Mouse (Mus musculus) heart, embryonic 12.5 days (tissue): ENCODE results near the gene Josd2. TPM values are rescaled to one million over a fixed set of nuclear protein-coding genes. Genes with fewer than 3 reads are reported as not detected.

Experiments used
- ATAC-seq: fragments of 200-750 bp; cut with Nextera tagmentation; 2 replicates; pipeline ENCODE4 v1.8.0; 2017; ENCODE audit warnings: moderate TSS enrichment, moderate library complexity; ENCODE audit not compliant: insufficient number of reproducible peaks, low FRiP score
- H3K27ac ChIP-seq: fragments of 300-500 bp; sonication (generic); 2 replicates; pipeline ENCODE4 v1.5.1; 2016; ENCODE audit warnings: mild to moderate bottlenecking, moderate library complexity; ENCODE audit not compliant: poor library complexity, severe bottlenecking
- H3K27me3 ChIP-seq: fragments of 300-500 bp; sonication (generic); replicated peaks from 2 replicates; pipeline ENCODE4 v1.6.1; 2016; ENCODE audit warnings: mild to moderate bottlenecking, moderate library complexity
- H3K36me3 ChIP-seq: fragments of 300-500 bp; sonication (generic); 2 replicates; pipeline ENCODE4 v1.6.1; 2016; ENCODE audit warnings: mild to moderate bottlenecking, moderate library complexity
- H3K4me1 ChIP-seq: fragments of 300-500 bp; sonication (generic); replicated peaks from 2 replicates; pipeline ENCODE4 v1.6.1; 2016; ENCODE audit warnings: mild to moderate bottlenecking
- H3K4me2 ChIP-seq: fragments of 300-500 bp; sonication (generic); 2 replicates; pipeline ENCODE4 v1.6.1; 2016; ENCODE audit warnings: mild to moderate bottlenecking, moderate library complexity
- H3K4me3 ChIP-seq: fragments of 300-500 bp; sonication (generic); 2 replicates; pipeline ENCODE4 v1.5.1; 2016; ENCODE audit warnings: mild to moderate bottlenecking
- H3K9ac ChIP-seq: fragments of 300-500 bp; sonication (generic); 2 replicates; pipeline ENCODE4 v1.6.1; 2016; ENCODE audit warnings: mild to moderate bottlenecking, moderate library complexity
- H3K9me3 ChIP-seq: fragments of 300-500 bp; sonication (generic); replicated peaks from 2 replicates; pipeline ENCODE4 v1.6.1; 2016; ENCODE audit warnings: mild to moderate bottlenecking, moderate library complexity
- WGBS: fragments of 180-500 bp; shearing (Covaris S2); methylation state at CpG from one replicate; pipeline ENCODE4 v1.1.7; 2016; 5-methylcytosine and 5-hydroxymethylcytosine counted together
- microRNA-seq: library from miRNA; unstranded; fragments of <30 nt; microRNA quantifications from one replicate; pipeline ENCODE4, GENCODE M21; 2017
- polyA plus RNA-seq: library from polyadenylated mRNA; unstranded; fragments of >200 nt; fragmentation: Nextera tagmentation; extraction: Ambion mirVana; gene quantifications from 2 replicates; pipeline ENCODE4 v1.2.1, GENCODE M21; 2016

Gene Josd2
- polyA plus RNA-seq, 1 experiment from 2014 or later = 141 TPM

DNA sequence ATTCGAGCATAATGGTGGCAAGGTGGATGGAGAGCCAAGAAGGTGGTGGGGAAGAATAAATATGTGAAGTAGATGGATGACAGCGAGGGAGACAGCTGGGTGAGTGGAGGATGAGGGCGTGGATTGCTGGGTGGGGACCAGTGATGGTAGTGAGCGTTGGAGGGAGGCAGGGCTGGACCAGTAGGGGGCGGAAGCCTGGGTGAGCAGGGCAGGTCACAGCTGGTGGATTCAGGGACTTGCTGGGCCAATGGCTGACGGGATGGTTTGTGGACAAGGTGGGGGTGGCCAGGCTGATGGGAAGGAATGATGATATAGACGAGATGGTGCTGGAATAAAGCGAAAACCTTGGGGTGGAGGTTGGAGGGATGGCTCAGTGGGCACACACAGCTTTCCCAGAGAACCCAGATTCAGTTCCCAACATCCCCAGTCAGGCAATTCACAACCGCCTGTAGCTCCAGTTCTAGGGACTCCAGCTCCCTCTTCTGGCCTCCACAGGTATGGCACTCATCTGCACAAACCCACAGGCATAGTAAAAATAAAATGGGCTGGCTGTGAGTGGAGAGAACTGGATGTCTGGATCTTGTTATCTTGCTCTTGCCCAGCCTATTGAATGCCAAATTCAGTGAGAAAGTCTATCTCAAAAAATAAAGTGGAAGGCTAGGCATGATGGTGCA, 51.6 kb downstream of the Josd2 start:
- ATAC-seq = no peak
- H3K4me3 ChIP-seq = no peak overlapping the region
- 68% methylated on average over 9 of the region's 9 CpGs for WGBS
- peaks cover 7% of the 10 kb centered on the region for H3K4me1 ChIP-seq
- H3K27me3 ChIP-seq = peaks cover 86% of the 10 kb centered on the region
- no peak overlapping the region for H3K27ac ChIP-seq
- H3K9me3 ChIP-seq = peaks cover 3% of the 10 kb centered on the region; the same call in 1 of the 2 replicates
- H3K36me3 ChIP-seq = no peaks in the 10 kb centered on the region
- no peak overlapping the region for H3K4me2 ChIP-seq
- H3K9ac ChIP-seq = no peak overlapping the region

DNA sequence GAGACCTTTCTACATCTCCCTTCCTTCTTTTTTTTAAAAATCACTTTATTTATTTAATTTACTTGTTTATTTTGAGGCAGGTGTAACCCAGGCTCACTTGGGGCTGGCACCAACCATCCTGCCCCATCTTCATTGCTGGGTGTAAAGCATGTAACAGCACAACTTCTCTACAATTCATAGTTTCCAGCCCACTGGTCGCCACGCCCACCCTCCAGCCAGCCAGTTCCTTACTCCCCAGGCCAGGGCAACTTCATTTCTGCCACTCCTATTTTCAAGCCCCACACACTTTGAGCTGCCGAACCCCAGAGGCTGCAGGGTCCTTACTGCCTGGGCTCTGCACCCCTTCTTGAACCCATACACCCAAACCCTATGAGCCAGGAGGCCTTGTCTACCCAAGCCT, 53.2 kb downstream of the Josd2 start:
- Histone ChIP-seq H3K36me3 (no peaks in the 10 kb centered on the region), H3K4me2 (no peak overlapping the region), H3K27me3 (peaks cover 83% of the 10 kb centered on the region), H3K9ac (no peak overlapping the region), H3K4me3 (no peak overlapping the region), H3K27ac (no peak overlapping the region), H3K4me1 (peaks cover 17% of the 10 kb centered on the region), H3K9me3 (peaks cover 3% of the 10 kb centered on the region; the same call in 1 of the 2 replicates)
- ATAC-seq = no peak
- 59% methylated on average over 3 of the region's 3 CpGs for whole genome bisulfite sequencing

Small RNAs within 50 kb of the gene (microRNA-seq; reads per million reads assigned to microRNA genes)
- gene Mir7052 = not detected

Other genes with a start within 250 kb of the Josd2 start
- gene Klk1, start 242.6 kb upstream of the Josd2 start, polyA plus RNA-seq = not detected in 2 replicates
- gene Gm36864, start 231.8 kb upstream of the Josd2 start, polyA plus RNA-seq = not detected in 2 replicates
- 1.2 and 1.6 TPM in 2 replicates for gene 1700028J19Rik, start 221.3 kb upstream of the Josd2 start, polyA plus RNA-seq
- gene 2410002F23Rik, start 221.3 kb upstream of the Josd2 start, polyA plus RNA-seq = 99.8 and 109 TPM in 2 replicates
- not detected in 2 replicates for gene Acp4, start 210.6 kb upstream of the Josd2 start, polyA plus RNA-seq
- not detected in 2 replicates for gene Gm15517, start 206.5 kb upstream of the Josd2 start, polyA plus RNA-seq
- 0.68 and 0.79 TPM in 2 replicates for gene Clec11a, start 161.1 kb upstream of the Josd2 start, polyA plus RNA-seq
- 0.80 and 0.86 TPM in 2 replicates for gene Shank1, start 157.7 kb upstream of the Josd2 start, polyA plus RNA-seq
- 0.55 and 0.63 TPM in 2 replicates for gene Syt3, start 83.9 kb upstream of the Josd2 start, polyA plus RNA-seq
- 0.40 and 0.94 TPM in 2 replicates for gene 1700008O03Rik, start 82.2 kb upstream of the Josd2 start, polyA plus RNA-seq
- 2.3 and 2.4 TPM in 2 replicates for gene Lrrc4b, start 39.0 kb upstream of the Josd2 start, polyA plus RNA-seq
- gene Aspdh, start 2.6 kb upstream of the Josd2 start, polyA plus RNA-seq = 0.46 and 1.5 TPM in 2 replicates
- 111 and 114 TPM in 2 replicates for gene Emc10, start 28.5 kb downstream of the Josd2 start, polyA plus RNA-seq
- gene Fam71e1, start 28.6 kb downstream of the Josd2 start, polyA plus RNA-seq = 10.1 and 12.7 TPM in 2 replicates
- 0.94 and 1.2 TPM in 2 replicates for gene Mybpc2, start 56.7 kb downstream of the Josd2 start, polyA plus RNA-seq
- 0.15 TPM in 1 of 2 replicates, not detected in the other for gene Spib, start 64.1 kb downstream of the Josd2 start, polyA plus RNA-seq
- gene Pold1, start 80.9 kb downstream of the Josd2 start, polyA plus RNA-seq = 63.1 and 68.1 TPM in 2 replicates
- gene Nr1h2, start 86.0 kb downstream of the Josd2 start, polyA plus RNA-seq = 54.7 and 55.3 TPM in 2 replicates
- gene Napsa, start 104.4 kb downstream of the Josd2 start, polyA plus RNA-seq = 0.12 TPM in 1 of 2 replicates, not detected in the other
- gene Kcnc3, start 122.7 kb downstream of the Josd2 start, polyA plus RNA-seq = 0.15 and 0.17 TPM in 2 replicates
- gene Myh14, start 202.9 kb downstream of the Josd2 start, polyA plus RNA-seq = 0.59 and 1.0 TPM in 2 replicates
- gene Izumo2, start 240.8 kb downstream of the Josd2 start, polyA plus RNA-seq = not detected in 2 replicates